Mouse (Mus musculus): ENCODE measurements around the gene Ptpn11. TPM values are rescaled to one million over a fixed set of nuclear protein-coding genes. Genes with fewer than 3 reads are reported as not detected.
"Not testable (repeated sequence)": the region's sequence is repeated elsewhere in the genome, so short reads cannot be mapped to it uniquely, and the experiment has no call there.

The Ptpn11 gene
- polyA plus RNA-seq, 1 experiment from 2014 or later: 15.8 TPM

DNA sequence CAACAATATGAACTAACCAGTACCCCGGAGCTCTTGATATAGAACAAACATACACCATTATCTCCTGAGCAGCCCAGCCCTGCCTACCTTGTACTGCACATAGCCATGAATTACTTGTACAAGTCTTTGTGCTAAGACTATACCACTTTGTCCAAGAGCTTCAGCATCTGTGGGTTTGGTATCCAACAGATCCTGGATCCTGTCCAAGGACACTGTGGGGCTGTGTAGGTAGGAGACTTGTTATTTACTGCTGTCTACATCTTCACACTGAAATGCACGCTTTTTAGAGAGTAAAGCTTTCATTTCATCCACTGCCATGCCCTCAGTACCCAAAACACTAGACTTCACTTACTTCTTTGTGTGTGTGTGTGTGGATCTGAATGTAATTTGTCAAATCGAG, 33.7 kb upstream of the Ptpn11 start:
- Histone ChIP-seq H3K27ac (peak overlapping the region; percentile 80), H3K4me2 (peak overlapping the region; percentile 43), H3K4me3 (no peak overlapping the region), H3K9me3 (replicated peaks) (no peaks in the 10 kb centered on the region), H3K27me3 (replicated peaks) (no peaks in the 10 kb centered on the region), H3K4me1 (peaks cover 77% of the 10 kb centered on the region), H3K9ac (peak overlapping the region; percentile 27; the same call in 1 of the 2 replicates), H3K36me3 (peaks cover 32% of the 10 kb centered on the region)
- 78% methylated on average over 3 of the region's 3 CpGs for WGBS (ENCODE audit: insufficient replicate concordance)
- ATAC-seq: no peak

DNA sequence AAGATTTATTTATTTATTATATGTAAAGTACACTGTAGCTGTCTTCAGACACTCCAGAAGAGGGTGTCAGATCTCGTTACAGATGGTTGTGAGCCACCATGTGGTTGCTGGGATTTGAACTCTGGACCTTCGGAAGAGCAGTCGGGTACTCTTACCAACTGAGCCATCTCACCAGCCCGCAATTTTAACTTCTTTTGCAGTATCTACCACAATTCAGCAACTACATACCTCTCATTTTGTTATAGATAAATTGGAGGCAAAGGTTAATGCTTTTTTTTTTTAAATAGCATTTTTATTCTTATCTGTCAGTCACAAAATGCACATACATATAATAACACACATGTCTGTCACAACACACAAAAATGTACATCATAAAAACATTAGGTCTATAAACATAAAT, 32.8 kb upstream of the Ptpn11 start:
- H3K27me3 ChIP-seq (replicated peaks); ATAC-seq; H3K9me3 ChIP-seq (replicated peaks); H3K4me3 ChIP-seq; H3K4me2 ChIP-seq; H3K27ac ChIP-seq; H3K9ac ChIP-seq: not testable (repeated sequence)
- Histone ChIP-seq H3K36me3 (peaks cover 23% of the 10 kb centered on the region), H3K4me1 (peaks cover 77% of the 10 kb centered on the region)
- WGBS (ENCODE audit: insufficient replicate concordance): 77% methylated on average over 4 of the region's 4 CpGs

DNA sequence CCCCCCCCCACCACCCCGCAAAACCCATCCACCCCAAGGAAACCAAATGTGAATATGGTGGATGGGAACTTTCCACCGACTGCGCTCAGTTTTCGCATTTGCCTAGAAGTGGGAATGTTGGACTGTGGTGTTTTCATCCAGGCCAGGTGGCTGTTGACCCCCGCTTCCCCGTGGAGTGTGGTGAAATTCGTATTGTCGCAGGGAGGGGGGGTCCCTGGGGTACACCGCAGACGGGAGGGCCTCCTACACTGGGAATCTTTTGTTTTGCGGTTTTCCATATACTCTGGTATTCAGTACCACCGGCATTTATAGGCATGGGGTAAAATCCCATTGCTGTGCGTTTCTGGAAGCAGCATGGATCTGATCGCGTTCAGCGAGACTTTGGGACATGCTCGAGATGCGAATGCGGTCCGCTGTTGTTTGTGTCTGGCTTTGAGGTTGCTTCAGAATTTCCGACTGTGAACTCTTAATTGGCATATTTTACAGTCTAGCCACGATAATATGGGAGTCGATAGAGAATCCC, 30.2 kb upstream of the Ptpn11 start:
- H3K36me3 ChIP-seq: peaks cover 9% of the 10 kb centered on the region
- H3K4me2 ChIP-seq: peak overlapping the region; percentile 80
- H3K27me3 ChIP-seq (replicated peaks): no peaks in the 10 kb centered on the region
- H3K27ac ChIP-seq: peak overlapping the region; percentile 98
- no peak for ATAC-seq
- peak overlapping the region; percentile 97 for H3K4me3 ChIP-seq
- peak overlapping the region; percentile 99 for H3K9ac ChIP-seq
- H3K4me1 ChIP-seq: peaks cover 73% of the 10 kb centered on the region
- H3K9me3 ChIP-seq (replicated peaks): no peaks in the 10 kb centered on the region
- WGBS (ENCODE audit: insufficient replicate concordance): 18% methylated on average over 23 of the region's 23 CpGs

GRCm38 (mm10) chr5:121220732-121221301, 29.6 kb upstream of the Ptpn11 start:
- peak overlapping the region; percentile 98 for H3K27ac ChIP-seq
- H3K4me2 ChIP-seq: peak overlapping the region; percentile 80
- no peaks in the 10 kb centered on the region for H3K27me3 ChIP-seq (replicated peaks)
- peak; percentile 35 for ATAC-seq
- peaks cover 73% of the 10 kb centered on the region for H3K4me1 ChIP-seq
- H3K9me3 ChIP-seq (replicated peaks): no peaks in the 10 kb centered on the region
- under 1% methylated on average over 30 of the region's 38 CpGs for WGBS (ENCODE audit: insufficient replicate concordance)
- H3K36me3 ChIP-seq: peaks cover 6% of the 10 kb centered on the region
- H3K9ac ChIP-seq: peak overlapping the region; percentile 99
- H3K4me3 ChIP-seq: peak overlapping the region; percentile 97

GRCm38 (mm10) chr5:121219980-121220731, 29.0 kb upstream of the Ptpn11 start, which contains the start of gene Hectd4:
Gene Hectd4, plus strand, starts transcription at chr5:121220219.
- Histone ChIP-seq H3K36me3 (peaks cover 6% of the 10 kb centered on the region), H3K4me3 (peak within 1 kb of the TSS; percentile 97), H3K9me3 (replicated peaks) (no peaks in the 10 kb centered on the region), H3K9ac (peak within 1 kb of the TSS; percentile 99), H3K27me3 (replicated peaks) (no peaks in the 10 kb centered on the region), H3K27ac (peak within 1 kb of the TSS; percentile 98), H3K4me2 (peak within 1 kb of the TSS; percentile 80), H3K4me1 (peaks cover 72% of the 10 kb centered on the region)
- ATAC-seq: peak; percentile 36
- WGBS (ENCODE audit: insufficient replicate concordance): under 1% methylated on average over 59 of the region's 90 CpGs

DNA sequence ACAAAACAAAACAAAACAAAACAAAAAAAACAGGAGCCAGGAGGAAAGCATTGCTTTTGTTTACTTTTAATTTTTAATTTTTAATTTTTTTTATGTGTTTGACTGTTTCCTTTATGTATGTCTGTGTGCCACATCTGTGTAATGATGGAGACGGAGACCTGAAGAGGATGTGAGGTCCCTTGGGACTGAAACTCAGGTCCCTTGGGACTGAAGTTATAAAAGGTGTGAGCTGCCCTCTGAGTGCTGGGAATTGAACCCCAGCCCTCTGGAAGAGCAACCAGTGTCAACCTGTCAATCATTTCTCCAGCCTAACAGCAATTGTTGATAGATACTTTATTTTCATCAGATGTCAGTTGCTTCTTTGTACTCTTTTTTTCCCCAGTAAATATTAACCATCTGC, 28.0 kb upstream of the Ptpn11 start:
- 88% methylated on average over 1 of the region's 1 CpGs for WGBS (ENCODE audit: insufficient replicate concordance)
- Histone ChIP-seq H3K27ac (peak overlapping the region; percentile 98), H3K27me3 (replicated peaks) (no peaks in the 10 kb centered on the region), H3K4me2 (peak overlapping the region; percentile 80), H3K9ac (peak overlapping the region; percentile 99; the same call in 1 of the 2 replicates), H3K4me3 (peak overlapping the region; percentile 97; the same call in 1 of the 2 replicates), H3K4me1 (peaks cover 73% of the 10 kb centered on the region), H3K9me3 (replicated peaks) (no peaks in the 10 kb centered on the region), H3K36me3 (no peaks in the 10 kb centered on the region)
- no peak for ATAC-seq

- H3K4me2 ChIP-seq: no peak overlapping the region
- peaks cover 61% of the 10 kb centered on the region for H3K4me1 ChIP-seq
- H3K36me3 ChIP-seq: peaks cover 10% of the 10 kb centered on the region
- H3K27ac ChIP-seq: peak overlapping the region; percentile 99
- no peaks in the 10 kb centered on the region for H3K9me3 ChIP-seq (replicated peaks)
- no peak overlapping the region for H3K4me3 ChIP-seq
- H3K9ac ChIP-seq: no peak overlapping the region; the same call in 1 of the 2 replicates
- H3K27me3 ChIP-seq (replicated peaks): no peaks in the 10 kb centered on the region
- 75% methylated on average over 2 of the region's 2 CpGs for WGBS (ENCODE audit: insufficient replicate concordance)
- ATAC-seq: no peak
Observed at GRCm38 (mm10) chr5:121217313-121217634, 26.1 kb upstream of the Ptpn11 start.

GRCm38 (mm10) chr5:121216584-121217312, 25.6 kb upstream of the Ptpn11 start:
- Histone ChIP-seq H3K4me2 (peak overlapping the region; percentile 60), H3K27ac (peak overlapping the region; percentile 99), H3K4me3 (peak overlapping the region; percentile 13; the same call in 1 of the 2 replicates), H3K9ac (peak overlapping the region; percentile 69), H3K36me3 (peaks cover 16% of the 10 kb centered on the region), H3K4me1 (peaks cover 58% of the 10 kb centered on the region)
- not testable (repeated sequence) for ATAC-seq; H3K9me3 ChIP-seq (replicated peaks); H3K27me3 ChIP-seq (replicated peaks)
- WGBS (ENCODE audit: insufficient replicate concordance): 72% methylated on average over 9 of the region's 9 CpGs

GRCm38 (mm10) chr5:121216126-121216446, 24.9 kb upstream of the Ptpn11 start:
- peak overlapping the region; percentile 69 for H3K9ac ChIP-seq

DNA sequence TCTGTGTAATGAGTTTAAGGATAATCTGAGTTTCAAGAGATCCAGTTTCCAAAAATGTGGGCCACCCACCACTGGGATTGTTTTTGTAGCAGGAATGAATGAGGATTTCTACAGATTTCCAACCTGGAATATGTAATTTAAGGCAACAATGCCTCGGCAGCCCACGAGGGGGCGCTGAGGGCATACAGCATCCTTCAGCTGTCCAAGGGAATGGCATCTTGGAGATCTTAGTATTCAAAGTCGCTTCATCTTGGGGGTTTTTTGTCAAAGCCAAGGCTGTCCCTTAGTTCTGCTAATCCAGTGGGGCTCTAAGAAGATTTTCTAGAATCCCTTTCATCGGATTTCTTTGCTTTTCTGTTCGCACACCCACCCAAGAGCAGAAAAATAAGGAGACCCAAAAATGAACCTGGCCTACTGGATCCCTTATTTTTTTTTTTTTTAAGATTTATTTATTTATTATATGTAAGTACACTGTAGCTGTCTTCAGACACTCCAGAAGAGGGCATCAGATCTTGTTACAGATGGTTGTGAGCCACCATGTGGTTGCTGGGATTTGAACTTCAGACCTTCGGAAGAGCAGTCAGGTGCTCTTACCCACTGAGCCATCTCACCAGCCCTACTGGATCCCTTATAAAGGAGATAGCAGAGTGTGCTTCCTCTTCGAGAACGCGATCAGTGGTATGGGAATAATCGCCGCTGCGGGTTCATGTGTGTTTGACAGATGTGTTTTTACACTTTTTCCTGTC, 24.4 kb upstream of the Ptpn11 start:
- peak overlapping the region; percentile 99 for H3K27ac ChIP-seq
- peaks cover 51% of the 10 kb centered on the region for H3K4me1 ChIP-seq
- no peak overlapping the region for H3K4me3 ChIP-seq
- H3K27me3 ChIP-seq (replicated peaks): no peaks in the 10 kb centered on the region
- H3K36me3 ChIP-seq: peaks cover 28% of the 10 kb centered on the region
- H3K9ac ChIP-seq: peak overlapping the region; percentile 69
- no peaks in the 10 kb centered on the region for H3K9me3 ChIP-seq (replicated peaks)
- ATAC-seq: no peak; the same call in 1 of the 2 replicates
- WGBS (ENCODE audit: insufficient replicate concordance): 14% methylated on average over 13 of the region's 13 CpGs
- H3K4me2 ChIP-seq: peak overlapping the region; percentile 60

More at GRCm38 (mm10) chr5:121216126-121216446, 24.9 kb upstream of the Ptpn11 start:
- Histone ChIP-seq H3K27me3 (replicated peaks) (no peaks in the 10 kb centered on the region), H3K4me2 (peak overlapping the region; percentile 60), H3K27ac (peak overlapping the region; percentile 99), H3K4me1 (peaks cover 51% of the 10 kb centered on the region), H3K9me3 (replicated peaks) (no peaks in the 10 kb centered on the region), H3K4me3 (peak overlapping the region; percentile 13; the same call in 1 of the 2 replicates), H3K36me3 (peaks cover 22% of the 10 kb centered on the region)
- peak; percentile 91 for ATAC-seq
- WGBS (ENCODE audit: insufficient replicate concordance): 16% methylated on average over 12 of the region's 12 CpGs

- H3K36me3 ChIP-seq: peaks cover 36% of the 10 kb centered on the region
- peak overlapping the region; percentile 44 for H3K9ac ChIP-seq
- no peaks in the 10 kb centered on the region for H3K9me3 ChIP-seq (replicated peaks)
- H3K4me1 ChIP-seq: peaks cover 49% of the 10 kb centered on the region
- ATAC-seq: no peak
- WGBS (ENCODE audit: insufficient replicate concordance): 52% methylated on average over 7 of the region's 7 CpGs
- peak overlapping the region; percentile 99 for H3K27ac ChIP-seq
- no peak overlapping the region for H3K4me3 ChIP-seq
- H3K4me2 ChIP-seq: no peak overlapping the region
- H3K27me3 ChIP-seq (replicated peaks): no peaks in the 10 kb centered on the region
Observed at GRCm38 (mm10) chr5:121214707-121215106, 23.5 kb upstream of the Ptpn11 start.
